Mouse (Mus musculus) G1E (cell line): ENCODE measurements around the gene Jag1.

ENCODE experiments used
- CTCF ChIP-seq: IDR thresholded peaks from 2 replicates; pipeline ENCODE4 v1.5.1; 2012; ENCODE audit warnings: low read depth, low read length, inconsistent platforms, mixed read lengths
- GATA1 ChIP-seq: IDR thresholded peaks from 2 replicates; pipeline ENCODE4 v1.6.1; 2012; ENCODE audit warnings: borderline replicate concordance, low read length, inconsistent platforms, mixed read lengths

- no peak for TF ChIP-seq CTCF
- TF ChIP-seq GATA1, result no peak
Observed at GRCm38 (mm10) chr2:137049367-137049766, 67.1 kb downstream of the Jag1 start.
